Mouse (Mus musculus): ENCODE data around the gene Tmem82. TPM values are rescaled to one million over a fixed set of nuclear protein-coding genes. Genes with fewer than 3 reads are reported as not detected.

The Tmem82 gene
- polyA plus RNA-seq, 1 experiment = 0.92 TPM

GRCm38 (mm10) chr4:141614946-141615345, 3.5 kb downstream of the Tmem82 start:
- DNase-seq (ENCODE audit: low read depth) = no peak

DNA sequence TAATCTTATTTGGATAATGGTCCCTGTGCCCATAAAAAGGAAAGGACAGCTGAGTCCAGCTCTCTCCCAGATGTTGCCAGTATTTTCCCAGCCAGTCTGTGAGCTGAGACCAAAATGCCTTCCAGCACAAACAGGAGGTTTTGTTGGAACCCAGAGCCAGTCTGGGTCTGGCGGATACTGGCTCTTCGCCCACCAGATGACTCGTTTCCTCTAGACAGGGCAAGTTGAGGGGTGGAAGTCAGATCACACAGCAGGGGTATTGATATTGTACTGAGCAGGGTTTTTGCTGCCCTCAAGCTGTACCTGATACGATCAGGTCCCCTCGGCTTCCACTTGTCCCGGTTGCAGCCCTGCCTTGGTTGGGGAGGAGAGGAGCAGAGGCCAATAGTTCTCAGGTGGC, 8.9 kb downstream of the Tmem82 start:
- no peak for DNase-seq (ENCODE audit: low read depth)

- no peak for DNase-seq (ENCODE audit: low read depth)
These were observed 12.6 kb downstream of the Tmem82 start, which contains the start of gene Fblim1 for GRCm38 (mm10) chr4:141605861-141606260. Fblim1 (minus strand) TSS chr4:141606096.

GRCm38 (mm10) chr4:141605421-141605820, 13.0 kb downstream of the Tmem82 start:
- DNase-seq (ENCODE audit: low read depth) = no peak

- DNase-seq (ENCODE audit: low read depth) = no peak
These were observed 13.9 kb downstream of the Tmem82 start for GRCm38 (mm10) chr4:141604493-141604892.

DNA sequence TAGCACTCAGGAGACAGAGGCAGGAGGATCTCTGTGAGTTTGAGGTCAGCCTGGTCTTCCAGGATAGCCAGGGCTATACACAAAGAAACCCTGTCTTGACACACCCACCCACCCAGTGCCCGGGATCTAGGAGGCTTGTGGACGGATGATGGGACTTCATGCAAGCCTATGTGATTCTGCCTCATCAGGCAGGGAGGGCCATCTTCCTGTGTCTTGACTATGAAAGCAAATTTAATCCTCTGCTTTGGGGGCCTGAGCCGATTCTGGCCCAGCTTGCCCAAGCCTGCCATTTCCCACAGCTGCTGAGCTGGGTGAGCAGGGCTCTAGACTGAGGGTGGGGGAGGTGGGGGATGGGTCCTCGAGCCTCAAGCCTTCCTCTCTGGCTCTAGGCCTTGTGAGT, 14.5 kb downstream of the Tmem82 start:
- DNase-seq (ENCODE audit: low read depth) = no peak

GRCm38 (mm10) chr4:141602523-141603223, 15.8 kb downstream of the Tmem82 start:
- no peak for DNase-seq (ENCODE audit: low read depth)

DNA sequence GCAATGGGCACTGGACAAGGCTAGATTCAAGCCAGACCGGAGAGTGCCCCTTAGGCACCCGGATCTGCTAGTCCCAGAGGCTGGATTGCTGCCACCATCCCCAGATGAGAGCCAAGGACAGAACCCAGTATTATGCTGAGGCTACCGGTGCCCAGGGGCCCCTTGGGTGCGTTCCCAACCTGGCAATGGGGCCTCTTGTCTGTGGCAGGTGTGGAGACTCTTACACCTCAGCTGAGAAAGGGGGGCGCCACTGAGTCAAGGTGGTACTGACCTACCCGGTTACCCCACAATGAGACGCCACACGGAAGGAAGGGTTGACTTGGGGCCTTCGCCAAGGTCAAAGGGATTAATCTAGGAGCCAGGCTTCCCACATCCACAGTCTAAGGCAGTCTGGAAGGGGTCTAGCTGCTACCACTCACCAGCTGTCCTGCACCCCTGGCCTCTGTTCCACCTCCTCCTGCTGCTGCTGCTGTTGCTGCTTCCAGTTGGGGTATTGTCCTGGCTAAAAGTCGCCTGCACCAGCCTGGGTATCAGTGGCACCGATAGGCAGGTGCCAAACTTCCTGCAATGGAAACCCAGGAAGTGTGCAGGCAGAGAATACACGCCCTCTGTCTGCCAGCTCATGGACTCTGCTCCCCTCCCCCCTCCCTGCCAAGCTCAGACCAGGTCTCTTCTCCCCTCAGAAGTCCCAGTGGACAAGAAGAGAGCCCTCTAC, 17.1 kb downstream of the Tmem82 start:
- no peak for DNase-seq (ENCODE audit: low read depth)

DNA sequence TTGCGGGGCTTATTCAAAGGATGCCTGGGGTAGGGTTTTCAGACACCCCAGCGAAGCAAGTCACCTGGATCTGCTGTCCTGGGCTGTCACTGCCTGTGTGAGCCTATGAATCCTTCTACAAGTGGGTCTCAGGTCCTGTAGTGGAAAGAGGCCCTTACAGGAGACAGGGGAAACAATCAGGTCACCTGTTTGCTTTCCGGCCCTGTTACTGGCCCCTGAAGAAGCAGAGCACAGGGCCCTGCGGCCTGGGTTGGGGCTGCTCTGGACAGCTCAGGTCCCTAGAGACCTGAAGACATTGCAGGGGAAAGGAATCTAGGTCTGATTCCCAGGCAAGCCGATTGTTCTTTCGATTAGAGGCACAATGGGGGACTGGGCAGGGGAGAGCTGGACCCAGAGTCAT, 18.1 kb downstream of the Tmem82 start:
- no peak for DNase-seq (ENCODE audit: low read depth)

DNA sequence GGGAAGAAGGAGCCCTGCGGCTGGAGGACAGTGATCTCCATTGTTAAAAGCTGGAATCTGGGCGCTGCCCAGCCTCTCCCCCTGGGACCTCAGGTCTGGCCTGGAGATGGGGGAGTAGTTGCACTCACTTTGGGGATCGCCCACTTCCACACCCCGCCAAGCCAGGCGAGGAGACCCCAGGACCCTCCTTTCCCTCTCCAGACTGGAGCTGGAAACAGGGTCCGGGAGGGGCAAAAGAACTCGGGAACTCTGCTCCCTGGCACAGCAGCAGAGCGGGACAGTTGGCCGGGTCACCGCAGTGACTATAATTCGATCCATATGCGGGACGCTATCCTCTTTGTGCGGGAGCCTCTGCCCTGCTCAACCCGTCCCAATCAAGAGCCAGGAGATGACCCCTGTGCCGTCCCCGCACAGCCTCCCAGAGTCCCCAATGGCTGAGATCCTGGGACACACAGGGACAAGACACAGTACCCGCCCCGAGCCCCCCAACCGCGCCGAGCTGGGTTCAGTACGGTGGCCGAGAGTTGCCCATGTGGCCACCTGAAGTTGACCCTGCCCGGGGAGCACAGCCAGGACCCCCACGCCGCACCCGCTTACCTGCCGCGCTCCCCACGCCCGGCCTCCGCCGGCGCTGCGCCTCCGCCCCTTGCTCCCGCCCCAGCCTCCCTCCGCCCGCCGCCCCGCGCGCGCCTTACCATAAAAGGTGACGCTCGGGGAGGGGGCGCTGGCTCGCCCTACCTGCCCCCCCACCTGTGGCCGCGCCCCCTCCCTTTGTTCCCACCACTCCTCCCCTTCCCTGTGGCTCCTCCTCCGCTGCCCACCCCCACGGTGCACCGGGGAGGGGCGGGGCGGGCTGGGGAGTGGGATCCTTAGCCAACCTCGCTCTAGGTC, 18.9 kb downstream of the Tmem82 start:
- DNase-seq (ENCODE audit: low read depth) = no peak

DNA sequence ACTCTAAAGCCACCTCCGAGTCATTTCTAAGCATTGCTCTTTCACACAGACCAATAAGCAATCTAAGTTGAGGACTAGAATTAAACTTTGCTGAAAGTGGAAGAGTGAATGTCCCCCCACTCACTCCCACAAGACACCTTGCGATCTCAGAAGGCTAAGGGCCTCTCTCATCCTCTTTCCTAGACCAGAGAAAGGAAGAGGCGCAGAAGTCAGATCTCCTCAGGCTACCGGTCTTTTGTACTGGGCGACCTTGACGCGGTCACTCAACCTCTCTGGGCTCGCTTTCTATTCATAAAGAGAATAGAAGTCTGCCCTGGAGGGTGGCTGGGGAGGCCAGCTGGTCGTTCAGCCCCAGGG, 19.6 kb downstream of the Tmem82 start:
- DNase-seq (ENCODE audit: low read depth) = no peak

GRCm38 (mm10) chr4:141598199-141598893, 20.1 kb downstream of the Tmem82 start:
- DNase-seq (ENCODE audit: low read depth) = no peak

- DNase-seq (ENCODE audit: low read depth) = no peak
These were observed 21.6 kb downstream of the Tmem82 start for GRCm38 (mm10) chr4:141596700-141597328.

DNA sequence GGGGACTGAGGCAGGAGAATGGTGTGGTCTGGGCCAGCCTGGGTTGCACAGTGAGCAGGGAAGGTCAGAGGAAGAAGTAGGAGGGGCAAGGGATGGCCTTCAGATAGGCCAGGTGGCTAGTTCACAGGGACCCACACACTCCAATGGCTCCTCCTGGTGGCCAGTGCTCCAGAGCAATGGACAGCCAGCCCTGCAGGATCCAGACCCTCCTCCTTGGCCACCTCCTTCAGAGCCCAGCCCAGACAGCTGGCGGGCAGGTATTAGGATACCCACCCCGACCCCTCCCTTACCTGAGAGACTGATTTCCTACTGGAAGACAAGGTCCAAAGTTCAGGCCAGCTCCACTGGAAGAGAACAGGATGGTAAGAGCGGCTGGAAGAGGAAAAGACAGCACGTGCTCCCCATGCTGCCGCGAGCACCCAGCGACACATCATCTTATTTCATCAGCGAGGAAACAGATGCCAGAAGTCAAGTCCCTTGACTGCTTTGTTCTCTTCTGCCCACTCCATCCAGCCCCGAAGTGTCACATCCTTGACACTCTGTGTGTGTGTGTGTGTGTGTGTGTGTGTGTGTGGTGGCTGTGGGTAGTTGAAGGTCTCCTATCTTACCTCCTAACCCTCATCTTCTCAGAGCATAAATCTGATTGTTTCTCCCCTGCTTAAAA, 22.7 kb downstream of the Tmem82 start:
- DNase-seq (ENCODE audit: low read depth) = no peak

DNA sequence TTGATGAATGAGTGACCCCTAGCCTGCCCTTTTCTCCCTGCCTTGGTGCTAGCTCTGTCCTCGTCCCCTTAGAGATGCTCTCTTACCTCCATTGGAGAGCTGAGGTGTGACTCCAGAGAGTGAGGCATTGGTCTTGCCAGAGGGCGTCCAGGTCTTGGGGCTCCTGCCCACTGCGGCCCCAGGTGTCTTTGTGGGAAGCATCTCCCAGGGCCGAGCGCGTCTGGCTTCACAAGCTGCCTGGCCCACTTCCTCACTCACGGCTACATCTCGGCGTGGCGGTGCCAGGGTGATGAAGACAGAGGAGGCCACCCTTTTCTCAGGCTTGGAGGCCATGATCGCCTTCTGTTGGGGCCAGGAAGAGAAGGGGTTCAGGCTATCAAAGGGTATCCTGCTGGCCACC, 23.3 kb downstream of the Tmem82 start:
- no peak for DNase-seq (ENCODE audit: low read depth)

GRCm38 (mm10) chr4:141591547-141591946, 26.9 kb downstream of the Tmem82 start:
- no peak for DNase-seq (ENCODE audit: low read depth)

- no peak for DNase-seq (ENCODE audit: low read depth)
These were observed 34.5 kb downstream of the Tmem82 start for GRCm38 (mm10) chr4:141583919-141584318.

DNA sequence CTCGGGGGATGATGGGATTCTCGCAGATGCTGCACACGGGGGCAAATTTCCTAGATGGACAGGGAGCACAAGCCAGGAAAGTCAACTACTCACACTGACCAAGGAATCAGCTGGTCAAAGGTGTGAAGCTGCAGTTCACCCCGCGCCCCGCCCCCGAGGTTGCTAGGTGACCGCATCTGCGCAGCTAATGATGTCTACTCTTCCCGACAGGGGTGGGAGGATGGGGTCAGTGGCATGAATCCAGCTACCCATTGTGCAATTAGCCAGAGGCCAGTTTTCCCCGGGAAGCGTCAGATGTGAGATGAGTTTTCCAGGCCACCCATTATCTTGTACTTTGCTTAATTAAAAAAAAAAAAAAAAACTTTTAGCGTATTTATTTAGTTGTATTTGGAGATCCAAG, 37.4 kb downstream of the Tmem82 start:
- no peak for DNase-seq (ENCODE audit: low read depth)

GRCm38 (mm10) chr4:141578833-141579232, 39.6 kb downstream of the Tmem82 start:
- no peak for DNase-seq (ENCODE audit: low read depth)

DNA sequence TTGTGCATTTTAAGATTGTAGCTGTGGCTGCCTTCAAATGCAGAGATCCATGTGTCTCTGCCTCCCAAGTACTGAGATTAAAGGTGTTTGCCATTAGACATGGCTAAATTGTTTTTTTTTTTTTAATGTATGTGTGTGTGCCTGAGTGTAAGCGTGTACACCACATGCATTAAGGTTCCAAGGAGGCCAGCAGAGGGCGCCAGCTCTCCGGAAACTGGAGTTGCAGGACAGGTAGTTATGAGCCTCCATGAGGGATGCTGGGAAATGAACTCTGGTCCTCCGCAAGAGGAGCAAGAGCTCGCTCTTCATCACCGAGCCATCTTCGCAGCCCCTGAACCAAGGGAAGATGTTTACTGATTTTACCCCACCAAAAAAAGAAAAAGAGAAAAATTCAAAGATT, 41.6 kb downstream of the Tmem82 start:
- DNase-seq (ENCODE audit: low read depth) = no peak

DNA sequence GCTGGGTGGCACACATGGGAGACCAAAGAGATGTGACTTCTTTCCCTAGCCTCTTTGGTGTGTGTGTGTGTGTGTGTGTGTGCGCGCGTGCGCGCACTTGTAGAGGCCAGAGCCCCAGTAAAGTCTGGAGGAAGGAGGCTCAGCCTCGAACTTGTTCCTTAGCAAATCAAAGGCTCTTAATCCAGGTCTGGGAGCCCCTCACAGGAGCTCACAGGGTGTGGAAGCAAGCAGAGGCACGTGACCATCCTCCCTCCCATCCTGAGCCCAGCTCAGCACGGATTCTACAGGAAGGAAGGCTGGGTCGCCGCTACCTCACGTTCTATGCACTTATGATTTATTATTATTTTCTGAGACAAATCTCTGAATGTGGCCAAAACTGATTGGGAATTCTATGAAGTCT, 42.0 kb downstream of the Tmem82 start:
- no peak for DNase-seq (ENCODE audit: low read depth)

Data from gonadal fat pad, adult 2 months (tissue).